Mouse (Mus musculus): Measurements from ENCODE around the gene Ccdc88b.

Gene Ccdc88b

GRCm38 (mm10) chr19:6826601-6827000, 31.4 kb downstream of the Ccdc88b start:
- DNase-seq, result no peak

GRCm38 (mm10) chr19:6825384-6825783, 32.6 kb downstream of the Ccdc88b start:
- DNase-seq, result no peak

- DNase-seq, result no peak
Observed at GRCm38 (mm10) chr19:6820538-6821195, 37.3 kb downstream of the Ccdc88b start.

GRCm38 (mm10) chr19:6819143-6819827, 38.7 kb downstream of the Ccdc88b start:
- no peak for DNase-seq

GRCm38 (mm10) chr19:6814958-6815357, 43.1 kb downstream of the Ccdc88b start:
- no peak for DNase-seq

- DNase-seq, result no peak
Observed at GRCm38 (mm10) chr19:6814366-6814765, 43.6 kb downstream of the Ccdc88b start.

All from right cerebral cortex, adult 18-20 months (tissue).